Mouse (Mus musculus) left cerebral cortex, adult 8-10 months (tissue): ENCODE measurements around the gene Prkar1b. TPM values are rescaled to one million over a fixed set of nuclear protein-coding genes. Genes with fewer than 3 reads are reported as not detected.
A peak's percentile ranks its signal among the peaks of the same experiment; 100 is the strongest.

ENCODE experiments used
- DNase-seq, 2 experiments: peaks; one replicate each; pipeline ENCODE4 v3.0.0; 2022; ENCODE audit warnings: low spot score in 2 of 2
- total RNA-seq, 4 experiments: library from RNA; stranded (reverse); gene quantifications; 2 replicates each; pipeline ENCODE4 v1.2.4; 2022

The Prkar1b gene
- total RNA-seq = 100 to 1,000 TPM; 670 to 720 (median 701) TPM

- DNase-seq = peak; percentile 83 to 96
Observed at GRCm38 (mm10) chr5:139149681-139150602, at the start of gene Prkar1b, which contains the start of gene Dnaaf5. TSS of gene Prkar1b (minus strand) at chr5:139150001. TSS of gene Dnaaf5 (plus strand) at chr5:139150223.

- DNase-seq = no peak
Observed at GRCm38 (mm10) chr5:139199636-139199994, 49.8 kb upstream of the Prkar1b start.

- DNase-seq = no peak
Observed at GRCm38 (mm10) chr5:139198779-139199178, 49.0 kb upstream of the Prkar1b start.

- peak in 1 of 2 experiments; percentile 75 for DNase-seq
Observed at GRCm38 (mm10) chr5:139190958-139191357, 41.2 kb upstream of the Prkar1b start.

GRCm38 (mm10) chr5:139189726-139190125 is 39.9 kb upstream of the Prkar1b start:
- no peak for DNase-seq

GRCm38 (mm10) chr5:139184897-139185296 is 35.1 kb upstream of the Prkar1b start:
- no peak for DNase-seq

- DNase-seq = no peak
Observed at GRCm38 (mm10) chr5:139183601-139184000, 33.8 kb upstream of the Prkar1b start.

- DNase-seq = no peak
Observed at GRCm38 (mm10) chr5:139183131-139183530, 33.3 kb upstream of the Prkar1b start.

- peak in 1 of 2 experiments; percentile 62 for DNase-seq
Observed at GRCm38 (mm10) chr5:139178895-139179631, 29.3 kb upstream of the Prkar1b start.

GRCm38 (mm10) chr5:139174556-139175547 is 25.1 kb upstream of the Prkar1b start:
- DNase-seq = no peak

GRCm38 (mm10) chr5:139174141-139174540 is 24.3 kb upstream of the Prkar1b start:
- no peak for DNase-seq

GRCm38 (mm10) chr5:139171929-139172328 is 22.1 kb upstream of the Prkar1b start:
- DNase-seq = no peak

GRCm38 (mm10) chr5:139167548-139167947 is 17.7 kb upstream of the Prkar1b start:
- no peak for DNase-seq

GRCm38 (mm10) chr5:139166781-139167361 is 17.1 kb upstream of the Prkar1b start:
- DNase-seq = no peak

- no peak for DNase-seq
Observed at GRCm38 (mm10) chr5:139161632-139162031, 11.8 kb upstream of the Prkar1b start.

GRCm38 (mm10) chr5:139160899-139161298 is 11.1 kb upstream of the Prkar1b start:
- DNase-seq = no peak

GRCm38 (mm10) chr5:139150603-139151031 is 816 bp upstream of the Prkar1b start:
- DNase-seq = no peak

GRCm38 (mm10) chr5:139149006-139149672 is 662 bp downstream of the Prkar1b start:
- peak in 1 of 2 experiments; percentile 4 for DNase-seq

- DNase-seq = peak in 1 of 2 experiments; percentile 12
Observed at GRCm38 (mm10) chr5:139147178-139148078, 2.4 kb downstream of the Prkar1b start.
